Mouse (Mus musculus) heart, adult 11 months (tissue): ENCODE measurements around the gene Gjb6.

Source experiments
- DNase-seq: peaks from one replicate; pipeline ENCODE4 v3.0.0; 2022

The Gjb6 gene

DNA sequence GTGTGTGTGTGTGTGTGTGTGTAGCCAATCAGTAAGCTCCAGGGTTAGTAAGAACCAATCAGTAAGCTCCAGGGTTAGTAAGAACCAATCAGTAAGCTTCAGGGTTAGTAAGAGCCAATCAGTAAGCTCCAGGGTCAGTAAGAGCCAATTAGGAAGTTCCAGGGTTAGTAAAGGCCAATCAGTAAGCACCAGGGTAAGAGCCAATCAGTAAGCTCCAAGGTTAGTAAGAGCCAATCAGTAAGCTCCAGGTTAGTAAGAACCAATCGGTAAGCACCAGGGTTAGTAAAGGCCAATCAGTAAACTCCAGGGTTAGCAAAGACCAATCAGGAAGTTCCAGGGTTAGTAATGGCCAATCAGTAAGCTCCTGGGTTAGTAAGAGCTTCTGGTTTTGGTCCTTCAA lies 50.5 kb downstream of the Gjb6 start:
- DNase-seq: no peak

DNA sequence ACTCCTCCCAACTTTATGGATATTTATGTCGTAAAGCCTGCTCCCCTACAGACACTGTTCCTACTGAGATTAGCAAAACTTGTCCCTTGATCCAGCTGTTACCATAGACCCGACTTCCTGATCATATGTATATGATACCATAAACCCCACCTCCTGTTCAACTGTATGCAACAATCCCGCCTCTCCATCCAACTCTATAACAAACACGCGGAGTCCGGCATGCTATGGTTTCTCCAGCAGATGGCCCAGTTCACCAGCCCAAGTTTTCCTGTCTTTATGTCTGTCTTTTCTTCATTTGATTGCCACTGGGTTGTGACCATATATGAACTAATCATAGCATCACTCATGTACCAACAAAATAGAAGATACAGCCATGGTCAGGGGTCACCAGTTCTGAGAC lies 57.9 kb downstream of the Gjb6 start:
- no peak for DNase-seq
